Mouse (Mus musculus): ENCODE results near the gene Gdpd2.

Gdpd2 gene

GRCm38 (mm10) chrX:100777655-100778234 is 48.1 kb downstream of the Gdpd2 start:
- no peak for DNase-seq (ENCODE audit: low read depth, low spot score)

DNA sequence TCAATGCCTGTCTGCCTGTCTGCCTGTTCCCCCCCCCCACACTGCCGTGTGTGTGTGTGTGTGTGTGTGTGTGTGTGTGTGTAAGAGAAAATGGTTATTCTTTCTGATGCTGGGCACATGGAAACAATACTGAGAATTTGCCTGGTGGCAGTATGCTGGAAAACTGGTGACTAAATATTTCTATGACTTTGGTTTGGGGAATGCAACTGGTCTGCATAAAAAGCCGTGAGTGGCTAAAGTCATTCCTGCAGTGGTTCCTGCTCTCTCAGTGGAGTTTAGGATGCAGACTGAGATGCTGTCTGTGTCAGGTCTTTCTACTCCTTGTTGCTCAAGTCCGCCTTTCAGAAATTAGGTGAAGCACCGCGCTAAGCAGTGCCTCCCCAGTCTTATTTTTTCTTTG is 48.7 kb downstream of the Gdpd2 start:
- DNase-seq (ENCODE audit: low read depth, low spot score), result no peak
